Mouse (Mus musculus): Measurements from ENCODE around the gene Zbtb43. TPM values are rescaled to one million over a fixed set of nuclear protein-coding genes. Genes with fewer than 3 reads are reported as not detected.

Zbtb43 gene
- polyA plus RNA-seq, 1 experiment from 2014 or later: 25.2 TPM

- no peak for ATAC-seq (replicated peaks)
Observed at GRCm38 (mm10) chr2:33437184-33437583, 31.2 kb downstream of the Zbtb43 start.

GRCm38 (mm10) chr2:33436035-33436580 lies 32.3 kb downstream of the Zbtb43 start:
- peak overlapping the region; percentile 20; the same call in 1 of the 2 replicates for H3K4me3 ChIP-seq
- H3K4me1 ChIP-seq: peaks cover 36% of the 10 kb centered on the region
- H3K36me3 ChIP-seq (replicated peaks): no peaks in the 10 kb centered on the region
- no peak overlapping the region for H3K9ac ChIP-seq
- peak overlapping the region; percentile 29; the same call in 1 of the 2 replicates for H3K27ac ChIP-seq
- ATAC-seq (replicated peaks): peak; percentile 22; the same call in 1 of the 2 replicates
- H3K4me2 ChIP-seq: peak overlapping the region; percentile 48
- 4% methylated on average over 16 of the region's 16 CpGs for WGBS
- no peaks in the 10 kb centered on the region for H3K9me3 ChIP-seq
- peaks cover 4% of the 10 kb centered on the region; the same call in 1 of the 2 replicates for H3K27me3 ChIP-seq (replicated peaks)

More at GRCm38 (mm10) chr2:33437184-33437583, 31.2 kb downstream of the Zbtb43 start:
- H3K4me1 ChIP-seq: peaks cover 34% of the 10 kb centered on the region
- no peak overlapping the region for H3K4me3 ChIP-seq
- H3K36me3 ChIP-seq (replicated peaks): no peaks in the 10 kb centered on the region
- H3K27me3 ChIP-seq (replicated peaks): peaks cover 4% of the 10 kb centered on the region; the same call in 1 of the 2 replicates
- H3K27ac ChIP-seq: no peak overlapping the region
- H3K9ac ChIP-seq: no peak overlapping the region
- no peak overlapping the region for H3K4me2 ChIP-seq
- no peaks in the 10 kb centered on the region for H3K9me3 ChIP-seq
- WGBS: 27% methylated on average over 11 of the region's 11 CpGs

DNA sequence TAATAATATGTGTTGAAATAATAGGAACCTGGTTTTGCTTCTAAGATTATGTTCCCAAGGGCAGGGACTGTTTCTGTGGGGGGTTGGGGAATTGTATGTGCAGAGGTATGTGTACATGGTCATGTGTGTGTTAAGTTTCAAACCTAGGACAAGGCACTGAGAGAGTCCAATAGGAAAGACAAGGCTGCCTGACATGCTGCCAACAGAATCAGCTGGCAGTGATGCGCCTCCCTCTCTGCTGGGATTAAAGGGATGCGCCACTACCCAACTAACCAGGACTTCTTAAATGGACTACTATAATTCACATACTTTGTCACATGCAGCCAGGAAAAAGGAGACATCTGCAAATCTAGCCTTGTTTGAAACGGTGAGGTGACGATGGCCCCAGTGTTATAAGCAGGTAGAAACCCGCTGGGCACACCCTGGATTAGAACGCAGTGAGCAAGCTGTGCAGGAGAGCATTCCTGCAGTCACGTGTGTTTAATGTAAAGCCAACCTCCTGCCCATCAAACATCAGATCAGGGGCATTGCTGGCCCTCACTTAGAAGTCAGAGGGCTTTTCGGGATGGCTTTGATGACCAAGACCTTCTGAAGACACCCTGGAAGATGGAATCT lies 33.2 kb downstream of the Zbtb43 start:
- no peaks in the 10 kb centered on the region for H3K9me3 ChIP-seq
- H3K4me2 ChIP-seq: peak overlapping the region; percentile 48; the same call in 1 of the 2 replicates
- whole genome bisulfite sequencing: 36% methylated on average over 8 of the region's 8 CpGs
- peaks cover 4% of the 10 kb centered on the region; the same call in 1 of the 2 replicates for H3K27me3 ChIP-seq (replicated peaks)
- ATAC-seq (replicated peaks): no peak
- no peak overlapping the region for H3K9ac ChIP-seq
- no peak overlapping the region for H3K4me3 ChIP-seq
- no peak overlapping the region for H3K27ac ChIP-seq
- no peaks in the 10 kb centered on the region for H3K36me3 ChIP-seq (replicated peaks)
- H3K4me1 ChIP-seq: peaks cover 33% of the 10 kb centered on the region

DNA sequence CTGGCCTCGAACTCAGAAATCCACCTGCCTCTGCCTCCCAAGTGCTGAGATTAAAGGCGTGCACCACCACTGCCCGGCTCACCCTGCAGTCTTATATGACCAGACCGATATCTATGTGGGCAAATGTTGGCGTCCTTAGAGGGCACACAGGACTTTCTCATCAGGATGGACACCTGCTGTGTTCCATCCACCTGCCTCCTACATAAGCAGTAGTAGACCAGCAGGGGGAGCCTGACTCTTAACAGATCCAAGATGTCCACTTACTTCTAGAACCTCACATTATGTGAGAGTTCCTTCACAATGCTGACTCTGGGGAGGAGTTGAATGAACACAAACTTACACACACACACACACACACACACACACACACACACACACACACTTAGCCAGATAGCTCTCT lies 35.5 kb downstream of the Zbtb43 start:
- 61% methylated on average over 5 of the region's 5 CpGs for WGBS
- Histone ChIP-seq H3K9me3 (no peaks in the 10 kb centered on the region), H3K27ac (no peak overlapping the region), H3K9ac (no peak overlapping the region), H3K4me2 (no peak overlapping the region), H3K4me1 (peaks cover 46% of the 10 kb centered on the region), H3K36me3 (replicated peaks) (no peaks in the 10 kb centered on the region), H3K4me3 (no peak overlapping the region), H3K27me3 (replicated peaks) (no peaks in the 10 kb centered on the region)
- ATAC-seq (replicated peaks): no peak

DNA sequence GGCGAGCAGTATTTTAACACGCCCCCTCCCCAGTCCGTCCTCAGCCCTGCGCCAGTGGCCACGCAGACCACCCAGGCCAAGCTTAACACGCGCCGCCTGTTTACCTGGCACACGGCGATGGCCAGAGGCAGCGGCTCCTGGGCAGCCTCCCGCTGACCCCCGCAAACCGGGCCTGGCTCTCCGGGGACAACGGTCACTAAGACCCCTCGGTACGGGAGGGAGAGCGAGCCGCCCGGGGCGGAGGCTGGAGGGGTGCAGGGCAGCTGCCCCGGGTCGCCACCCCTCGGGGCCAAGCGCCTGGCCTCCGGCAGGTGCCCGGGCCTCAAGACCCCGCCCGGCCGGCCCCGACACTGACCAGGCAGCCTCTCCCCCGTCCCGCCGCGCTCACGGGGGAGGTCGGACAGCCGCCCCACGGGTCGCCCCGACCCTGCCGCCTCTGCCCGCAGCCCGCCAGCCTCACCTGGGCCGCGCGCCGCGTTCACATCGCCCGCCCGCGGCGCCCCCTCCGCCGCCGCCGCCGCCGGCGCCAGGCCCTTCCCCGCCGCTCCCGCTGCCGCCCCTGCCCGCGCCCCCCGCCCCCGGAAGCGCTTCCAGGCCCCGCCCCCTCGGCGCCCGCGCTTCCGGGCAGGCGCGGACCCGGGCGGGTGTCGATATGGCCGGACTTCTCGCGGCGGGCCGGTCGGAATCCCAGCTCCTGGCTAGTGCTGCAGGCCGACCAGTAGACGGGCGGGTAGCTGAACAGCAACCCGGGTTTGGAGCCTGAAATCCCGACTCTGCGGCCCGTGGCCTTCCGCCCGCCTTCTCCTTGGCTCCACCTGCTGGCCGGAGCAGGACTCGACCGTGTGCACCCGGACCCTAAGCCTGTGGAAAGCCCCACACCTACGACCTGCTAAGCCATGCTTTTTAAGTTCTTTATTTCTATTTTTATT lies 37.3 kb downstream of the Zbtb43 start, which contains the start of gene Zbtb34:
TSS of gene Zbtb34 (minus strand) at position 554 of the 929 bp plus-strand sequence.
- Histone ChIP-seq H3K36me3 (replicated peaks) (no peaks in the 10 kb centered on the region), H3K4me1 (peaks cover 39% of the 10 kb centered on the region), H3K27me3 (replicated peaks) (no peaks in the 10 kb centered on the region), H3K27ac (peak within 1 kb of the TSS; percentile 53; the same call in 1 of the 2 replicates), H3K4me2 (peak within 1 kb of the TSS; percentile 90), H3K9ac (peak within 1 kb of the TSS; percentile 91), H3K9me3 (no peaks in the 10 kb centered on the region), H3K4me3 (peak within 1 kb of the TSS; percentile 99)
- WGBS: under 1% methylated on average over 74 of the region's 102 CpGs
- peak; percentile 68 for ATAC-seq (replicated peaks)

- Histone ChIP-seq H3K4me2 (peak overlapping the region; percentile 90), H3K4me3 (peak overlapping the region; percentile 99), H3K27ac (0 out of 2 replicates have a peak overlapping the region, but pooled peaks have one; percentile 53), H3K9me3 (no peaks in the 10 kb centered on the region), H3K9ac (peak overlapping the region; percentile 91), H3K36me3 (replicated peaks) (no peaks in the 10 kb centered on the region), H3K4me1 (peaks cover 31% of the 10 kb centered on the region), H3K27me3 (replicated peaks) (no peaks in the 10 kb centered on the region)
- WGBS: 8% methylated on average over 13 of the region's 13 CpGs
- no peak for ATAC-seq (replicated peaks)
Observed at GRCm38 (mm10) chr2:33430081-33430770, 38.1 kb downstream of the Zbtb43 start.

GRCm38 (mm10) chr2:33429339-33429738 lies 39.0 kb downstream of the Zbtb43 start:
- Histone ChIP-seq H3K9me3 (no peaks in the 10 kb centered on the region), H3K9ac (no peak overlapping the region), H3K4me1 (peaks cover 28% of the 10 kb centered on the region), H3K36me3 (replicated peaks) (no peaks in the 10 kb centered on the region), H3K27ac (no peak overlapping the region), H3K27me3 (replicated peaks) (no peaks in the 10 kb centered on the region), H3K4me3 (peak overlapping the region; percentile 99), H3K4me2 (peak overlapping the region; percentile 90)
- 48% methylated on average over 6 of the region's 6 CpGs for WGBS
- ATAC-seq (replicated peaks): no peak

DNA sequence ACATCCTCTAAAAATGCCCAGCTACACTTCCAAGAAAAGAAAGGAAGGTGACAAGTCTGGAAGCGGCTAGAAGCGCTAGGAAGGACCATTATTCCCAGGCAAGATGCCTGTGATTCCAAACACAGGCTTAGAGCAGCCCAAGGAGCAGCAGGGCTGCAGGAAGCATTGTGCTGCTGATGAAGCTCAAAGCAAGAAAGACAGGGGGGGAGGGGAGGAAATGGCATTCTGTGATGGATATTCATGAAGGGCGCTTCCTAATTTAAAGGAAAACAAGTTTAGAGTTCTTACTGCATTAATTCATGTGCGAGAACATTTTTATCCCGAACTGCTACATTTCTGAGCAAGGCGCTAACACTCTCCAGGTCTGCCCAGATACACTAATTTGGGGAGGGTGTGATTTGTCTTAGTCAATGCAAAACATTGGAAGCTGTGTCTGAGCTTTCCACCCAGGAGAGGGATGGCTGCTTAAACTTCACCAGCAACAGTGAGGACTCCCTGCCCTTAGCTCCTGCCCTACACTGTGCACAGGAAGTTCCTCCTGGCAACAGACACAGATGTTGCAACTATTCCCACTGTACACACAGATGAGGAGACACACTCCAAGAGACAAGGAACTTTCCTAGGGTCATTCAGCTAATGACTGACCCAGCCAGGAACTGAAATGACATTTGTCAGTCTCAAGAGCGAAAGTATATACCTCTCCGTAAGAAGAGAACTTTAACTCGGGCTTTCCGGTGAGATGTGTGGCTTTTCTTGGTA lies 41.5 kb downstream of the Zbtb43 start:
- H3K9me3 ChIP-seq: no peaks in the 10 kb centered on the region
- no peak overlapping the region for H3K4me2 ChIP-seq
- 63% methylated on average over 10 of the region's 10 CpGs for WGBS
- peaks cover 28% of the 10 kb centered on the region for H3K4me1 ChIP-seq
- no peak overlapping the region for H3K4me3 ChIP-seq
- no peak for ATAC-seq (replicated peaks)
- H3K27me3 ChIP-seq (replicated peaks): no peaks in the 10 kb centered on the region
- H3K36me3 ChIP-seq (replicated peaks): no peaks in the 10 kb centered on the region
- no peak overlapping the region for H3K27ac ChIP-seq
- H3K9ac ChIP-seq: no peak overlapping the region

DNA sequence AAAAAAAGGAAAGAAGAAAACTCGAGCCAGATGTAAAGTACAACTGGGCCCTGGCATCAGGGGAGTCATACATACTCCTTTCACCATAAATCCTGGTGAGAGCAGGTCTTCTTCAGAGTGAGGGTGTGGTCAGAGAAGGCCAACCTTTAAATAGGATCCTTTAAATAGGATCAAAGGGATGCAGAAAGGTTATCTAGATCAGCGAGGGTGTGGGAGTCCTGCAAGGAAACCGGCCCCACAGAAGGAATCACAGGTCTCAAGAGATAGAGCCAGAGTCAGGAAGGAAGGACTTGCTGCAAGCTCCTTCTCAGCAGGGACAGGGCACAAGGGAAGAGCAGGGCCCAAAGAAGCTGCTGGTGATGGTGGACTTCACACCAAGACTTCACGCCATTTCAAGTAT lies 50.9 kb downstream of the Zbtb43 start:
- no peak overlapping the region for H3K9ac ChIP-seq
- H3K27me3 ChIP-seq (replicated peaks): no peaks in the 10 kb centered on the region
- no peaks in the 10 kb centered on the region for H3K9me3 ChIP-seq
- ATAC-seq (replicated peaks): no peak
- no peaks in the 10 kb centered on the region for H3K36me3 ChIP-seq (replicated peaks)
- no peak overlapping the region for H3K4me2 ChIP-seq
- no peak overlapping the region for H3K4me3 ChIP-seq
- WGBS: 84% methylated on average over 4 of the region's 4 CpGs
- no peak overlapping the region for H3K27ac ChIP-seq
- H3K4me1 ChIP-seq: no peaks in the 10 kb centered on the region

DNA sequence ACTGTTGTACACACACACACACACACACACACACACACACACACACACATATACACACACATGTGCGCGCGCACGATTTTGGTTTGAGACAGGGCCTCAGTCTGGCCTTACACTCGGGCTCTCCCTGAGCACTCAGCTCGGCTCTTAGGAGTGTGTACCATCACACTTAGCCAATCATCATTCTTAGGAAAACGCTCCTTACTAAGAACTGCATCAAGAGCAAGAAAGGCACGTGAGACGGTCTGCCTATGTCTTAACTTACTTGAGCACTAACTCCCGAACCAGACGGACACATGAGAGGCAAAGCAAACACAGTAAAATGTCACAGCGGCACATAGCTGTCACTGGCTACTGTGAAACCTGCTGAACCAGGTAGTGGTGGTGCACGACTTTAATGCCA lies 54.3 kb downstream of the Zbtb43 start:
- no peak overlapping the region for H3K27ac ChIP-seq
- H3K4me2 ChIP-seq: no peak overlapping the region
- no peaks in the 10 kb centered on the region for H3K9me3 ChIP-seq
- no peak for ATAC-seq (replicated peaks)
- H3K27me3 ChIP-seq (replicated peaks): no peaks in the 10 kb centered on the region
- peaks cover 7% of the 10 kb centered on the region for H3K36me3 ChIP-seq (replicated peaks)
- no peak overlapping the region for H3K9ac ChIP-seq
- WGBS: 92% methylated on average over 13 of the region's 13 CpGs
- no peaks in the 10 kb centered on the region for H3K4me1 ChIP-seq
- no peak overlapping the region for H3K4me3 ChIP-seq

- no peaks in the 10 kb centered on the region for H3K9me3 ChIP-seq
- 83% methylated on average over 14 of the region's 14 CpGs for WGBS
- no peak for ATAC-seq (replicated peaks)
Observed at GRCm38 (mm10) chr2:33412111-33412510, 56.2 kb downstream of the Zbtb43 start.

More at GRCm38 (mm10) chr2:33412111-33412510, 56.2 kb downstream of the Zbtb43 start:
- Histone ChIP-seq H3K27me3 (replicated peaks) (no peaks in the 10 kb centered on the region), H3K9ac (no peak overlapping the region), H3K4me3 (no peak overlapping the region), H3K27ac (no peak overlapping the region), H3K36me3 (replicated peaks) (peaks cover 7% of the 10 kb centered on the region), H3K4me2 (no peak overlapping the region), H3K4me1 (no peaks in the 10 kb centered on the region)
